Mouse (Mus musculus): ENCODE data around the gene Kptn.

Gene Kptn

DNA sequence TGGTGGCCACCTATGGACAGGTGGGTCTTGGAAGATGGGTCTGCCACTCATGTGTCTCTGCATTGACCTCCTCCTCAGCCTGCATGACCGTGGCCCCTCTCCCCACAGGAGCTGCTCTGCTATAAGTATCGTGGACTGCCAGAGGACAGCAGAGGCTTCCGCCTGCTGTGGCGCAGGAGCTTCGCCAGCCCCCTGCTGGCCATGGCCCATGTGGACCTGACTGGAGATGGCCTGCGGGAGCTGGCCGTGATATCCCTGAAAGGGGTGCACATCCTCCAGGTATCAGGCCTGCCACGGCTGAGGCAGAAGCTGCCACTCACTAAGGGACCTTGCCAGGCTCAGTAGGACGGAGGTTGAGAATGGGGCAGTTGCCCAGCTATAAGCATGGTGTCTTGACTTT, 6.1 kb downstream of the Kptn start:
- DNase-seq: no peak

- peak; percentile 95 for DNase-seq
These were observed 8.6 kb downstream of the Kptn start for GRCm38 (mm10) chr7:16128344-16128743.

GRCm38 (mm10) chr7:16128899-16129298, 9.2 kb downstream of the Kptn start:
- DNase-seq: no peak

DNA sequence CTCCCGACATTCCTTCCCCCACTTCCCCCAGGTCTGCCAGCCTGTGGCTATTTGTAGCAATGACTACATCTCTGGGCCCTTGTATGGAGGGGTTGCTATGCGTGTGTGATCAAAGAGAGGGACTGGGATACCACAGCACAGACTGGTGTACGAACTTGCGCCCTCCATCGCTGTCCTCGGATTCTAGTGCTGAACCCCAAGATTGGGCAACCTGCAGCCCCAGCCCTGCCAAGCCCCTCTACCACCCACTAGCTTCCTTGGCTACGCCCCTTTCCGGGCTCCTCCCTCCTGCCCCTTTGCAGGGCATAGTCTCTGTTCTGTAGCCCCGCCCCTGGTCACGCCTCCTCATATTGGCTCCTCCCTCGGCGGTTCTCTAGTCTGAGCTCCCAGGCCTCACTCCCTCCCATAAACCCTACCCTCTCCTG, 9.7 kb downstream of the Kptn start, which contains the start of gene Slc8a2:
Gene Slc8a2 (plus strand): TSS at position 406 of the 425 bp plus-strand sequence.
- DNase-seq: peak; percentile 98

DNA sequence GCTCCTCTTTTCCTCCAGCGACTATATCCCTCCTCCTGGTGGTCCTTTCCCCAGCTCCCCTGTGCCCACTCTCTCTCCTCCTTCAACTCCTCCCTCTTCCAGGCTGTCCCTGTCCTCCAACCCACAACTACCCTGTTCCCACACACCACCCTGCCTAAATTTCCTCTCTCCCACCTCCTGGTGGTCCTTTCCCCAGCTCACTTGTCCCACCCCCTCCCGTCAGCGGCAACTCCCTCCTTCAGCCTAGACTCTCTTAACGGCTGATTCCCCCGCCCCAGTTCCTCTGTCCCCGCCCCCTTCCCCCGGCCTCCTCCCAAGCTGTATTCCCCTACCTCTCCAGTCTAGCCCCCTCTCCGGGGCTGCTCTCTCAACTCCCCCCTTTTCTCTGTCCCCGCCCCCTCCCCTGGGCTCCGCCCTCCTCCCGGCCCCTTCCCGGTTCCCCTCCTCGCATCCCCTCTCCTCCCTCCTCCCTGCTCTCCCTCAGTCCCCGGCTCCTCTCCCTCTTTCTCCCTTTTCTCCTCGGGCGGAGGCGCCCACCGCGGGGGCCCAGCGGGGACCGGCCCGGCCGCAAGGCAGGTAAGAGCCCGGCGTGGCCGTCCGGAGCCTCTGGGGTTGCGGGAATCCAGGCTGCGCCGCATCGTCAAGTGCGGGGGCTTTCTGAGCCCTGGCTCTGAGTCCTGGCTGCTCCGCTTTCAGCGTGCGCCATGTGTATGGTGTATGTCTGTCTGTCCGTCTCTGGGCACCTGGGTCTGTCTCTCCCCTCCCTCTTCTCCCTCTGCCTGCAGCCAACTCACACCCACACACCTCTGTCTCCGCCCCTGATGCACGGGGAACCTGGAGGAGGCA, 10.4 kb downstream of the Kptn start:
- DNase-seq: peak; percentile 80

DNA sequence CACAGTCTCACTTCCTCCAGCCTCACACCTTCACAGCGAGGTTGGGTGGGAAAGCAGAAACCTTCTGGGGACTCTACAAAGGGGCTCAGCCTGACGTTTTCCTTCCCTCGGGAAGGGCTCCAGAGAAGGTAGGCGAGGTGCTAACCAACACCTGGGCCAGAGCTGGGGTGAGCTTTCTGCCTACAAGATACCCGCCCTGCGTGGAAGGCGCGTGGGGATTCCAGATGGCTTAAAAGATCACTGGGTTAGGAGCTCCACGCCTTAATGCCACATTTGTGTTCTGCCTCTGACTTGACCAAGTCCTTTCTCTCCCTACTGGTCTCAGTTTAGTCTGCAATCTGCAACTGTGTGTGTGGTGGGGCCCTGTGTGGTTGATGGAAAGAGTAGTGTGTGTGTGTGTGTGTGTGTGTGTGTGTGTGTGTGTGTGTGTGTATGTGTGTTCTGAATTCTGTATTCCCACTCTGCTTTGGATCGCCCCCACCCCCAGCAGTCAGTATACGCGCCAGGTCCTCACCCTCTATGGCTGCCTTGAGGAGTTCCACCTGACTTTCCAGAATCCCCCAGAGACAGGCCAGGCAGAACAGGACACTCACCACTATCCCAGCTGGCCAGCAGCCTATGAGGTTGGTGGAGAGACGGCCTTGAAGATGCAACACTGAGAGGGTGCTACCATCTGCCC, 11.4 kb downstream of the Kptn start:
- DNase-seq: peak; percentile 69

DNA sequence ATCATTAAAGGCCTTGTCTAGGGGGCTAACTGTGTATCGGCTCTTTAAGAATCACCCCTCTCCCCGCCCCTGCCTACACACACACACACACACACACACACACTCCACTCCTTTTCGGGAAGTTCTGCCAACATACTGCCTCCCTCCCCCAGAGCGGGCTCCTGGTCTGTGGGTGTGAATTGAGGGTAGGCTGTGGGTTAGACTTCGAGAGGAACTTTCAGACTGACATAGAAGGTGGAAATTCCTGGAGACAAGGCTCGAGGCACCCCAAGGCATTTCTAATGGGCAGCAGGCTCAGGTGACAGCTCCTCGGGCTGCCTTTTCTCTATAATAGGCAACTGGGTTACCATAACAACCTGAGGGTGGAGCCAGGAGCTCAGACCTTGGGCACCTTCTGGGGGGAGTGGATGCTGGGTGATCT, 12.5 kb downstream of the Kptn start:
- DNase-seq: peak; percentile 80

GRCm38 (mm10) chr7:16132926-16133325, 13.2 kb downstream of the Kptn start:
- DNase-seq: peak; percentile 50

GRCm38 (mm10) chr7:16133691-16134090, 14.0 kb downstream of the Kptn start:
- no peak for DNase-seq

DNA sequence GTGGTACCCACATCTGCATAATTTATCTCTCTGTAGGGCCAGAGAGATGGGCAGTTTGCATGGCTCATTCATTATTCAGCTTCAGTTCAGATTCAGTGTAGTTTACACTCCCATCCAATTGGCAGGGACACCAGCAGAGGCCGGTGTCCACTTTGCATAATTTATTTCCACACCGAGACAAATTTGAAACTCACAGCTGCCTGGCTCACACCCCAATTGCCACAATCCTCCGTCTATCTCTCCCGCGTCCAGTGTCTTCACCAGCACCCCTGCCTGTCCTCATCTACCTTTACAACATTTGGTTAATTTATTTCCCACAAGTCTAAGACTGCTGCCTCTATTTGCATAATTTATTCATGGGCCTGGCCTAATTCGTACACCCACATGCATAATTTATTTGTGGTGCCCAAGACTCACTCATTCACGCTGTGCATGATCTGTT, 15.3 kb downstream of the Kptn start:
- peak; percentile 47 for DNase-seq

DNA sequence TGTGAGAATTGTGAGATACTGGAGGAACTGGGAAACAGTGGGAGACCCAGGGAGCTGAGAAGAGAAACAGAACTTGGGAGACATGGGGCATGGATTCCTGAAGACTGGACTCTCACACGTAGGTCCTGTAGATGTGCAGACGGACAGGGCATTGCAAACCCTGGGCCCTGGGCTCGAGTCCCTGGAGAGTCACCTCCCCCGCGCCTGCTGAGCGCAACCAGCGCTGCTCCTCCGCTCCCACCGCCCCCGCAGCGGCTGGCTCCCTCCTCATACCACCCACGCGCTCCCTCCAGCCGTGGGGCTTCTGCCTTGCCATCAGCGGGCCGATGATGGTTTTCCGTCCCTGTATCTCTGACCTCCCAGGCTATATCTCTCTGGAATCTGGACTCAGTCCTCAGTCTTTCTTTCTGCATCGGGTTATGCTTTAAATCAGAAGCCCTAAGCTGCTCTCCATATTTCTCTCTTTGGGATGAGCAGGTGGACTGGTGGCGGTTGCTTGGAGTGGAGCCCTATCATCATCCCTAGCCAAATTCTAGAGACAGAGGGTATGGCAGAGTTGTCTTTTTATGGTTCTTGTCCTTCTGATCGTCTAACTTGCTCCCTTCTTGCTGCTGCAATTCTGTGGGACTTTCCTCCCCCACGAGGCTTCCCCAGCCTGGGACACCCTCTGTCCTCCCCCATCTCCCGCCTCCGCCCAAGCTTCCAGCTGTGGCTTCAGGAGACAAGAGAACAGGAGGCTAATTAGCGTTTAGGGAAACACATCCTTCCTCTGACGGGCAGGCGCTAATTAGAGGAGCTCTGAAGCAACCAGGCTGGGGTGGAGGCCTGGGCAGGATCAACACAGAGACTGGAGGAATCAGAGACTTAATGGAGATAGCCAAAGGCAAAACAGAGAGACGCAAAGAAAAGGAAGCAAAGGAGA, 27.1 kb downstream of the Kptn start:
- peak; percentile 80 for DNase-seq

DNA sequence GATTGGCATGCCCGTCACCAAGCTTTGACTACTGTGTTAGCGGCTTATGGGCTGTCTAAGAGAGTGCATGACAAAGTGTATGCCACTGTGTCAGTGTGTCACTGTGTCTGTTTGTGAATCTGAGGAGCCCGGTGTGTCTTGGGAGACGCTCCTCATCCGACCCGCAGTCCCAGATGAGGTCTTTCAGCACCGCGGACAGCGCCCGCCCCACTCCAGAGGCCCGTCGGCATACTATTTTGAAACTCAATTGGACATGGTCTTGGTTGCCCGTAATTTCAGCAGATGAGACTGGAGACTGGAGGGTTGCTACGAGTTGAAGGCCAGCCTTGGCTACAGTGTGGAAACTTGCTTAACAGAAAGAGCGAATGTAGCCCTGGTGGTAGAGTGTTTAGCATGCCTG, 27.9 kb downstream of the Kptn start:
- DNase-seq: no peak

DNA sequence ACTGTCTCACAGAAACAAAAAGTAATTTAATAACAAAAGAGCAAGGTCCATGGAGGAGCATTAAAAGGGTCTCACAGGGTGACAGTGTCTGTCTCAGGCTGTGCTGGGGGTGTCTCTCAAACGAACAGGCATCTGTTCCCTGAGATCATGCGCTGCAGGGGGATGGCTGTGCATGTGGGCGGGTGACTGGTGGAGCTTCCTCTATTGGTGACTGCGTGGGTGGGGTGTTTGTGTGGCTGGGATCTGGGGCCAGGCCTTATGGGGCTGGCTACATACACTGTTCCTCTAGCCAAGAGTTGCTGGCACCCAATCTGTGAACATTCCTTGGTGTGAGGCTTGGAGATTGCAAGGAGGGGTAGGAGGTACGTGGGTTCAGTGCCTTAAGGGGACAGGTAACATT, 29.5 kb downstream of the Kptn start:
- peak; percentile 98 for DNase-seq

- no peak for DNase-seq
These were observed 30.8 kb downstream of the Kptn start for GRCm38 (mm10) chr7:16150191-16151145.

DNA sequence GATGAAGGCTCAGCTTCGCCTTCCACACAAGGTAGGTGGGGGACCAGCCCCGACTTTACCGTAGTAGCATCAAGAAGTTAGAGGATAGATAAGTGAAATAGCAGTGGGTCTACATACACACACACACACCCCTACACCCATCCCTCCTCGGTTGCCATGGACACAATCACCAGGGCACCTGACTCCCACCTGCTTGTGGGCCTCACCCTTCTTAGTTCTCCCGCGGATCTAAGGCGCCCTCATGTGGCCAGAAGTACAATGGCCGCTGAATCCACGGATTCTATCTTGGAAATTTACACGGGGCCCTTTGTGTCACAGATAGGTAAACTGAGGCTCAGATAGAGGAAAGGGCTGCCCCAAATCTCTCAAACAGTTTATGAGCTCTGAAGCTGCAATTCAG, 33.8 kb downstream of the Kptn start:
- DNase-seq: peak; percentile 85

DNA sequence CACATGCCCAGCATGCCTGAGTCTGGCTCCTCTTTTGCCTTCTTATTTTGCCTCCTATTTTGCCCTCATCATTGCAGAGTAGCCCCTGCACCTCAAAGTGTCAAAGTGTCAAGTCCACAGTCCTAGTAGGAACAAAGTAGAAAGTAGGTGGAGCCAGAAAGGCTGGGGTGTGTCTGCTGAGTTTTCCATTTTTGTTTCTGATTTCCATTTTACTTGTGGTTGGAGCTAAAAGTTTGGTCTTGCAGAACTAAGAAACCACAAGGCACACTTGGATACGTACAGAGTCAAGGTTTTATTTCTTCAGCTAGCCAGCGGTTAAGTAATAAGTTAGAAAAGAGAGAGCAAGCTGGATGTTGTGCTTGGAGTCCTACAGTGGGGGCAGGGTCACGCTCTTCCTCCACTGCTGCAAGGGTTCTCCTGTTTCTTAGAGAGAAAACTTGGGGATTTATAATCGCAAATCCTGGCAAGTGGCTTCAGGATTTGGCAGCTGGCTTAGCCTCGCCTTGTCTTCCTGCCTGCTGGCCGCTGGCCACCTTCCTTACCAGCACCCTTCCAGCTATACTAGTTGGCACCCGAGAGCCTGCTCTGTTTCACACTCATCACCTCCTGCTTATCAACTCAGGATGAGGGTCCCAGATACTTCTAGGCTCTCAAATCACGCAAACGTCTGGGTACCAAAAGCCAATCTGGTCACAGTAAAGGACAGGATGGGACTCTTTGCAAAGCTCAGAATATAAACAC, 35.6 kb downstream of the Kptn start:
- DNase-seq: no peak

- DNase-seq: no peak
These were observed 36.5 kb downstream of the Kptn start for GRCm38 (mm10) chr7:16156105-16156714.

GRCm38 (mm10) chr7:16158735-16159134, 39.0 kb downstream of the Kptn start:
- DNase-seq: no peak

GRCm38 (mm10) chr7:16160702-16161101, 41.0 kb downstream of the Kptn start:
- peak; percentile 54 for DNase-seq

- DNase-seq: no peak
These were observed 41.6 kb downstream of the Kptn start for GRCm38 (mm10) chr7:16161302-16161701.

DNA sequence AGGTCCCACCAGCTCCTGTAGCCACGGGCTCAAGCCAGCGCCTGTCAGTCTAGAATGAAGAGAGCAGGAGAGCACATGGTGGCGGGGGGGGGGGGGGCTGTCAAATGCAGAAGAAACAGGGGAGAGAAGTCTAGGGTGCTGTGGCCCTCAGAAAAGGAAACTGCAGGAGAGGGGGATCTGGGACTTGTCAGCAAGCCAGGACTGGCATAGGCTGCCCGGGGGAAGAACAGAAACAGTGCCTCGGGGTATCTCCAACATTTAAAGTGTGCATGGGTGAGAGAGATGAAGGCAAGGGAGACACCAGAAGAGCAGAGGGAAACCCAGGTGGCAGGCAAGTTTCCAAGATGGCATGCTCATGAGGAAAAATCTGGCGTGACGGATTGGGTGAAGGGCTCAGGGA, 42.3 kb downstream of the Kptn start:
- DNase-seq: no peak
